Mouse (Mus musculus) E14TG2a.4 (cell line): ENCODE results near the gene Gtpbp6.

Experiments used
- H3K27me3 ChIP-seq: 2 replicates; pipeline ENCODE4 v1.6.1; 2014; ENCODE audit warnings: low read length, control low read depth; ENCODE audit not compliant: insufficient read depth
- H3K36me3 ChIP-seq: 2 replicates; pipeline ENCODE4 v1.6.1; 2014; ENCODE audit warnings: low read length, control low read depth; ENCODE audit not compliant: insufficient read depth
- H3K4me1 ChIP-seq: replicated peaks from 2 replicates; pipeline ENCODE4 v1.6.1; 2014; ENCODE audit warnings: low read depth, low read length, control low read depth
- H3K4me3 ChIP-seq: replicated peaks from 2 replicates; pipeline ENCODE4 v1.5.1; 2014; ENCODE audit warnings: mild to moderate bottlenecking, low read length
- H3K9me3 ChIP-seq: 2 replicates; pipeline ENCODE4 v1.6.1; 2014; ENCODE audit warnings: low read length, control low read depth
- CTCF ChIP-seq: conservative IDR thresholded peaks from 2 replicates; pipeline ENCODE4 v1.5.1; 2014; ENCODE audit warnings: low read length
- NANOG ChIP-seq: IDR thresholded peaks from 2 replicates; pipeline ENCODE4 v1.6.1; 2014; ENCODE audit warnings: borderline replicate concordance, low read length, mixed read lengths
- POU5F1 ChIP-seq: IDR thresholded peaks from 2 replicates; pipeline ENCODE4 v1.6.1; 2014; ENCODE audit warnings: low read length, borderline replicate concordance

Gene Gtpbp6

GRCm38 (mm10) chr5:110107581-110108304, at the start of gene Gtpbp6:
Gtpbp6 (minus strand) TSS chr5:110108197.
- Histone ChIP-seq H3K4me1 (peaks cover 59% of the 10 kb centered on the region), H3K36me3 (peaks cover 50% of the 10 kb centered on the region)
- TF ChIP-seq POU5F1 (no peak), CTCF (no peak)

GRCm38 (mm10) chr5:110143007-110143406, 35.0 kb upstream of the Gtpbp6 start:
- TF ChIP-seq CTCF (peak; percentile 42), POU5F1 (no peak)

More at GRCm38 (mm10) chr5:110107581-110108304, at the start of gene Gtpbp6:
- no peaks in the 10 kb centered on the region for H3K27me3 ChIP-seq
- peak within 1 kb of the TSS; percentile 94 for H3K4me3 ChIP-seq
- no peaks in the 10 kb centered on the region for H3K9me3 ChIP-seq

GRCm38 (mm10) chr5:110142309-110142708, 34.3 kb upstream of the Gtpbp6 start:
- TF ChIP-seq NANOG (no peak), CTCF (no peak), POU5F1 (no peak)
- no peak overlapping the region for H3K4me3 ChIP-seq
- H3K36me3 ChIP-seq = peaks cover 28% of the 10 kb centered on the region
- no peaks in the 10 kb centered on the region for H3K27me3 ChIP-seq
- H3K9me3 ChIP-seq = no peaks in the 10 kb centered on the region
- H3K4me1 ChIP-seq = peaks cover 6% of the 10 kb centered on the region; the same call in 1 of the 2 replicates

More at GRCm38 (mm10) chr5:110143007-110143406, 35.0 kb upstream of the Gtpbp6 start:
- H3K27me3 ChIP-seq = no peaks in the 10 kb centered on the region
- peaks cover 6% of the 10 kb centered on the region; the same call in 1 of the 2 replicates for H3K4me1 ChIP-seq
- H3K9me3 ChIP-seq = no peaks in the 10 kb centered on the region
- H3K4me3 ChIP-seq = no peak overlapping the region
- peaks cover 29% of the 10 kb centered on the region for H3K36me3 ChIP-seq

DNA sequence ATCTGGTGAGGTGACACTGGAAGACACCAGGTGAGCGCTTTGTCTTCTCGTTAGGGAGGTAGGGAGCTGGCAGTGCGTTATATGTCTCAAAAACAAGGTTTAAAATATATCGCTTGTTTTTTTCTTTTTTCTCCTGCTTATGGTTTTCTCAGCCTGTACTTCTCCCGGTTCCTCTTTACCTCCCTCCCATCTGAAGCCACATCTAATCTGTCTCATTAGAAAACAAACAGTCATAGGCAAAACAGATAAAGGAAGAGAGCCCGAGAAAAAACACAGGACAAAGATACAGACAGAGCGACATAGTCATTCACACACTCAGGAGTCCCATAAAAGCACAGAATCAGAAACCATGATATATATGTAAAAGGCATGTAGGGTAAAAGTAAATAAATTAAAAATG, 32.4 kb upstream of the Gtpbp6 start:
- no peak overlapping the region for H3K4me3 ChIP-seq
- peaks cover 6% of the 10 kb centered on the region; the same call in 1 of the 2 replicates for H3K4me1 ChIP-seq
- H3K36me3 ChIP-seq = peaks cover 15% of the 10 kb centered on the region
- TF ChIP-seq CTCF (no peak), POU5F1 (no peak), NANOG (no peak)
- H3K27me3 ChIP-seq = no peaks in the 10 kb centered on the region
- H3K9me3 ChIP-seq = peaks cover 18% of the 10 kb centered on the region

GRCm38 (mm10) chr5:110139325-110139724, 31.3 kb upstream of the Gtpbp6 start:
- Histone ChIP-seq H3K27me3 (no peaks in the 10 kb centered on the region), H3K9me3 (peaks cover 29% of the 10 kb centered on the region), H3K36me3 (peaks cover 8% of the 10 kb centered on the region; the same call in 1 of the 2 replicates), H3K4me3 (no peak overlapping the region), H3K4me1 (peaks cover 6% of the 10 kb centered on the region; the same call in 1 of the 2 replicates)
- TF ChIP-seq NANOG = no peak
- TF ChIP-seq POU5F1 = no peak
- TF ChIP-seq CTCF = no peak

- no peak for TF ChIP-seq POU5F1
- no peak for TF ChIP-seq CTCF
- no peak for TF ChIP-seq NANOG
These were observed 29.8 kb upstream of the Gtpbp6 start for GRCm38 (mm10) chr5:110137816-110138215.

GRCm38 (mm10) chr5:110136087-110136464, 28.1 kb upstream of the Gtpbp6 start:
- Histone ChIP-seq H3K27me3 (no peaks in the 10 kb centered on the region), H3K9me3 (peaks cover 59% of the 10 kb centered on the region), H3K4me3 (peak overlapping the region; percentile 87), H3K36me3 (peaks cover 5% of the 10 kb centered on the region; the same call in 1 of the 2 replicates), H3K4me1 (no peaks in the 10 kb centered on the region)
- TF ChIP-seq POU5F1 (no peak), CTCF (no peak), NANOG (no peak)

More at GRCm38 (mm10) chr5:110137816-110138215, 29.8 kb upstream of the Gtpbp6 start:
- peaks cover 5% of the 10 kb centered on the region; the same call in 1 of the 2 replicates for H3K36me3 ChIP-seq
- no peaks in the 10 kb centered on the region for H3K27me3 ChIP-seq
- H3K9me3 ChIP-seq = peaks cover 44% of the 10 kb centered on the region
- H3K4me1 ChIP-seq = peaks cover 6% of the 10 kb centered on the region; the same call in 1 of the 2 replicates
- H3K4me3 ChIP-seq = no peak overlapping the region

GRCm38 (mm10) chr5:110135293-110136086, 27.5 kb upstream of the Gtpbp6 start, which contains the start of gene Chfr:
Chfr (plus strand) TSS chr5:110135842.
- TF ChIP-seq NANOG (no peak), CTCF (no peak), POU5F1 (no peak)
- H3K9me3 ChIP-seq = peaks cover 65% of the 10 kb centered on the region
- peak within 1 kb of the TSS; percentile 87 for H3K4me3 ChIP-seq
- peaks cover 10% of the 10 kb centered on the region; the same call in 1 of the 2 replicates for H3K36me3 ChIP-seq
- H3K4me1 ChIP-seq = no peaks in the 10 kb centered on the region
- H3K27me3 ChIP-seq = no peaks in the 10 kb centered on the region
